Comparison of ENCODE assay signal across 9 mouse cellular contexts in genomic region chrX:168937941-168938340, GRCm38 (mm10).
DNase-seq lines count a peak whose midpoint lies in the region; ATAC-seq and TF ChIP-seq lines count a peak whose summit lies in the region.
"Had no signal": no experiment of that assay in that cellular context is flagged by ENCODE, and none has a peak within 500 bp of the region (broad histone marks: within the 10 kb centered on the region; RNA-seq: fewer than 3 reads in every experiment).

No protein-coding gene starts in this region.

- H3K27ac ChIP-seq in liver, adult 2 months (replicated peaks; ENCODE audit: insufficient read depth, low read depth, low read length), result no peak overlapping the region
- no peak overlapping the region for H3K27ac ChIP-seq in liver, embryonic 12.5 days
- no peak overlapping the region for H3K27ac ChIP-seq in lung, embryonic 14.5 days (ENCODE audit: low read depth)
- H3K27ac ChIP-seq in midbrain, embryonic 13.5 days, result no peak overlapping the region
- H3K27ac ChIP-seq: limb, embryonic 15.5 days had no signal

- ATAC-seq in liver, embryonic 12.5 days, result no peak
- no peak for ATAC-seq in lung, embryonic 14.5 days (ENCODE audit: insufficient read depth)
- no peak for ATAC-seq in midbrain, embryonic 13.5 days

- 8% methylated on average over 4 of the region's 4 CpGs for WGBS in liver, adult 2 months
- 24% methylated on average over 4 of the region's 4 CpGs for WGBS in liver, embryonic 12.5 days (ENCODE audit: insufficient replicate concordance)
- WGBS in lung, embryonic 14.5 days, result 34% methylated on average over 4 of the region's 4 CpGs
- 49% methylated on average over 4 of the region's 4 CpGs for WGBS in midbrain, embryonic 13.5 days

- TF ChIP-seq POLR2A in liver, adult 2 months (IDR thresholded peaks at IDR 0.05; ENCODE audit: extremely low read depth, insufficient read depth, low read length), result no peak

- no peak overlapping the region for H3K9ac ChIP-seq in liver, adult 2 months (ENCODE audit: low read depth, low read length)
- no peak overlapping the region for H3K9ac ChIP-seq in liver, embryonic 12.5 days
- H3K9ac ChIP-seq in lung, embryonic 14.5 days, result no peak overlapping the region
- no peak overlapping the region for H3K9ac ChIP-seq in midbrain, embryonic 13.5 days (replicated peaks)
- H3K9ac ChIP-seq: limb, embryonic 15.5 days had no signal

- no peaks in the 10 kb centered on the region for H3K4me1 ChIP-seq in liver, adult 2 months (ENCODE audit: control insufficient read depth, insufficient read depth, low read length)
- no peaks in the 10 kb centered on the region for H3K4me1 ChIP-seq in liver, embryonic 12.5 days
- no peaks in the 10 kb centered on the region for H3K4me1 ChIP-seq in lung, embryonic 14.5 days (ENCODE audit: insufficient read depth)
- H3K4me1 ChIP-seq in midbrain, embryonic 13.5 days (replicated peaks), result no peaks in the 10 kb centered on the region
- H3K4me1 ChIP-seq: limb, embryonic 15.5 days had no signal

- H3K36me3 ChIP-seq in liver, adult 2 months (ENCODE audit: control insufficient read depth, insufficient read depth, low read length), result no peaks in the 10 kb centered on the region
- H3K36me3 ChIP-seq in liver, embryonic 12.5 days, result no peaks in the 10 kb centered on the region
- no peaks in the 10 kb centered on the region for H3K36me3 ChIP-seq in lung, embryonic 14.5 days (ENCODE audit: insufficient read depth)
- no peaks in the 10 kb centered on the region for H3K36me3 ChIP-seq in midbrain, embryonic 13.5 days
- H3K36me3 ChIP-seq: limb, embryonic 15.5 days had no signal

- 0 out of 2 replicates have a peak, but pooled peaks have one; percentile 9 for TF ChIP-seq CTCF in liver, adult 2 months (IDR thresholded peaks at IDR 0.05; ENCODE audit: low read depth, low read length)
- peak; percentile 40 for TF ChIP-seq CTCF in lung, embryonic 14.5 days (IDR thresholded peaks at IDR 0.05; ENCODE audit: low read depth)

- H3K79me2 ChIP-seq in liver, adult 2 months (ENCODE audit: control insufficient read depth, insufficient read depth, low read length), result no peaks in the 10 kb centered on the region

- H3K9me3 ChIP-seq in liver, embryonic 12.5 days (replicated peaks), result no peaks in the 10 kb centered on the region
- H3K9me3 ChIP-seq in lung, embryonic 14.5 days (ENCODE audit: low read depth, low read length), result no peaks in the 10 kb centered on the region
- no peaks in the 10 kb centered on the region for H3K9me3 ChIP-seq in midbrain, embryonic 13.5 days
- H3K9me3 ChIP-seq: limb, embryonic 15.5 days had no signal

- peak; percentile 4 for DNase-seq in gastrocnemius, adult 18-20 months (ENCODE audit: low spot score)
- no peak for DNase-seq in gastrocnemius, adult 8-10 months (ENCODE audit: low spot score in 2 of 2)
- DNase-seq in liver, adult 2 months (ENCODE audit: extremely low read depth, low read depth, low spot score), result peak; percentile 38
- peak; percentile 21 for DNase-seq in adrenal gland, postnatal 25 days
- peak; percentile 57 for DNase-seq in lung, embryonic 14.5 days
- DNase-seq in c-Kit-positive CD71-positive TER-119-positive erythroid progenitor cells, embryonic 14.5 days (ENCODE audit: low spot score), result no peak

- H3K4me3 ChIP-seq in liver, adult 2 months (ENCODE audit: insufficient read depth, low read depth, low read length), result no peak overlapping the region
- no peak overlapping the region for H3K4me3 ChIP-seq in liver, embryonic 12.5 days
- H3K4me3 ChIP-seq in lung, embryonic 14.5 days (ENCODE audit: low read depth, low read length), result no peak overlapping the region
- H3K4me3 ChIP-seq in midbrain, embryonic 13.5 days (replicated peaks), result no peak overlapping the region
- H3K4me3 ChIP-seq: limb, embryonic 15.5 days had no signal

- H3K4me2 ChIP-seq in liver, embryonic 12.5 days, result no peak overlapping the region
- no peak overlapping the region for H3K4me2 ChIP-seq in lung, embryonic 14.5 days
- no peak overlapping the region for H3K4me2 ChIP-seq in midbrain, embryonic 13.5 days (replicated peaks)
- H3K4me2 ChIP-seq: limb, embryonic 15.5 days had no signal

- H3K27me3 ChIP-seq in liver, adult 2 months (ENCODE audit: control insufficient read depth, insufficient read depth, low read length), result no peaks in the 10 kb centered on the region
- H3K27me3 ChIP-seq in liver, embryonic 12.5 days (replicated peaks), result no peaks in the 10 kb centered on the region
- no peaks in the 10 kb centered on the region for H3K27me3 ChIP-seq in lung, embryonic 14.5 days (ENCODE audit: insufficient read depth, low read length)
- peaks cover 9% of the 10 kb centered on the region; the same call in 1 of the 2 replicates for H3K27me3 ChIP-seq in midbrain, embryonic 13.5 days
- H3K27me3 ChIP-seq: limb, embryonic 15.5 days had no signal

Comparison
In these comparisons a context has a peak if more than half of its experiments do, and no peak if none do; other contexts are left out.
1. DNase-seq: peak in gastrocnemius, adult 18-20 months (single experiment), liver, adult 2 months (single experiment), adrenal gland, postnatal 25 days (single experiment) and lung, embryonic 14.5 days (single experiment); none in gastrocnemius, adult 8-10 months (0 of 2) and c-Kit-positive CD71-positive TER-119-positive erythroid progenitor cells, embryonic 14.5 days (single experiment).